Mouse (Mus musculus) forebrain, embryonic 16.5 days (tissue): ENCODE data around the gene Adamts12. TPM values are rescaled to one million over a fixed set of nuclear protein-coding genes. Genes with fewer than 3 reads are reported as not detected.

ENCODE experiments used
- ATAC-seq: fragments of 200-750 bp; cut with Nextera tagmentation; 2 replicates; pipeline ENCODE4 v1.8.0; 2017; ENCODE audit warnings: mild to moderate bottlenecking, moderate library complexity
- H3K27ac ChIP-seq: fragments of 300-500 bp; sonication (generic); 2 replicates; pipeline ENCODE4 v1.5.1; 2014; ENCODE audit warnings: low read length, control low read depth
- H3K27me3 ChIP-seq: fragments of 300-500 bp; sonication (generic); replicated peaks from 2 replicates; pipeline ENCODE4 v1.6.1; 2014; ENCODE audit warnings: low read length; ENCODE audit not compliant: control insufficient read depth, insufficient read depth
- H3K36me3 ChIP-seq: fragments of 300-500 bp; sonication (generic); 2 replicates; pipeline ENCODE4 v1.6.1; 2014; ENCODE audit not compliant: control insufficient read depth, insufficient read depth
- H3K4me1 ChIP-seq: fragments of 300-500 bp; sonication (generic); replicated peaks from 2 replicates; pipeline ENCODE4 v1.6.1; 2014; ENCODE audit warnings: low read length; ENCODE audit not compliant: control insufficient read depth, insufficient read depth
- H3K4me2 ChIP-seq: fragments of 300-500 bp; sonication (generic); 2 replicates; pipeline ENCODE4 v1.6.1; 2014; ENCODE audit warnings: mild to moderate bottlenecking, low read length, control low read depth
- H3K4me3 ChIP-seq: fragments of 300-500 bp; sonication (generic); replicated peaks from 2 replicates; pipeline ENCODE4 v1.5.1; 2014; ENCODE audit warnings: mild to moderate bottlenecking, low read length, control low read depth
- H3K9ac ChIP-seq: fragments of 300-500 bp; sonication (generic); replicated peaks from 2 replicates; pipeline ENCODE4 v1.6.1; 2014; ENCODE audit warnings: low read depth, low read length, control low read depth
- H3K9me3 ChIP-seq: fragments of 300-500 bp; sonication (generic); 2 replicates; pipeline ENCODE4 v1.6.1; 2016; ENCODE audit warnings: low read length; ENCODE audit not compliant: control insufficient read depth
- WGBS: fragments of 180-500 bp; shearing (Covaris S2); extraction: QIAGEN DNeasy Blood & Tissue Kit; methylation state at CpG from one replicate; pipeline ENCODE4 v1.1.7; 2014; 5-methylcytosine and 5-hydroxymethylcytosine counted together
- polyA plus RNA-seq: library from polyadenylated mRNA; unstranded; fragments of >200 nt; fragmentation: Nextera tagmentation; extraction: Ambion mirVana; gene quantifications from 2 replicates; pipeline ENCODE4 v1.2.1, GENCODE M21; 2015

Gene Adamts12
- polyA plus RNA-seq, 1 experiment from 2014 or later: 0.84 TPM

DNA sequence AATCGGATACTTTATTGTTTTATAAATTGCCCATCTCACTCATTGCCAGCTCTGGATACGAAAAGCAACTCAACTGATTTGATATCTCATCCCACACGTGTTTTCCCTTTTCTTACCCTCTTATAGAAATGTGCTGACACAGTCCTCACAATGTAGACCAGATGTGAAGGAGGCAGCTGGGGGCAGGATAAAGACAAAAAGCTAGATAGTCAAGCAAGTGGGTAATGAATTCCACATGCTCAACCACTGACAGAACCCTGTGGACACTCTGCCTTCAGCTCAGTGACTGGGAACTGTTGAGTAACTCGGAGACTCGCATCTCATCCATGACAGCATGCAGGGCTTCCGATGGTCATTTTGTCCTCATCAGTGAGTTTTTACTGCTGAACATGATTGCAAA, 146.4 kb downstream of the Adamts12 start:
- H3K27ac ChIP-seq: no peak overlapping the region
- H3K9ac ChIP-seq: no peak overlapping the region
- 88% methylated on average over 6 of the region's 6 CpGs for WGBS
- ATAC-seq: no peak
- no peak overlapping the region for H3K4me3 ChIP-seq
- no peak overlapping the region for H3K4me2 ChIP-seq
- H3K27me3 ChIP-seq: no peaks in the 10 kb centered on the region
- no peaks in the 10 kb centered on the region for H3K9me3 ChIP-seq
- no peaks in the 10 kb centered on the region for H3K36me3 ChIP-seq
- H3K4me1 ChIP-seq: no peaks in the 10 kb centered on the region

DNA sequence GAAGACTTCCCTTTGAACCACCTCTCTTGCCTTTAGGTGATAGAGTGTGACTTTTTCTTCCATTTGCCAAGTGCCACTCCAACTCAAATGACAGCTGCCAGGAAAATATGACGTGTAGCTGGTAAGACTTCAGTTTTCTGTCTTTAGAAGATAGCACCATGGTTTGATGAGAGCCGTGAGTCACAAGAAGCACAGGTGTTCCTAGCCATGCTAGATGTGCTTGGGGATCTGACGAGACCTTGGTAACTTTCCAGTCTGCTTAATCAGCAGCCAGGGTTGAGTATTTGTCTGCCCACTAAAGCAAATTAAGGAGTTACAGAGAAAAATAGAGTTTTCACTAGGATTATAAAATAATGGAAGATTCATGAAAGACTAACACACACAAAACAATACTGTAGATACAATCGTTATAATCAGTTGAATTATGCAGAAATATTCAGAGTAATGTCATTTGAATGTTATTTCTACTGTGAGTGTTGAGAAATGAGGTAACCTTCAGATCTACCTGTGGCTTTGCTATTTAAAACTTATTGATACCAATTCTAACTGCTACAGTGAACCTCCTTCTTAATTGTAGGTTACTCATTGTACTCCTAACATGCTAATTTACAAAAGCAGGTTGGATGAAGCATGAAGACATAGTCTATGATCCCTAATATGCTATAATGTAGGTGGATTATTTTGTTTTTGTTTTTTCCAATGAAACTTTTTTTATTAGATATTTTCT, 169.5 kb downstream of the Adamts12 start:
- H3K4me1 ChIP-seq: no peaks in the 10 kb centered on the region
- H3K36me3 ChIP-seq: no peaks in the 10 kb centered on the region
- no peaks in the 10 kb centered on the region for H3K27me3 ChIP-seq
- no peak overlapping the region for H3K4me2 ChIP-seq
- no peak overlapping the region for H3K4me3 ChIP-seq
- ATAC-seq: no peak
- H3K27ac ChIP-seq: no peak overlapping the region
- no peaks in the 10 kb centered on the region for H3K9me3 ChIP-seq
- 81% methylated on average over 4 of the region's 4 CpGs for WGBS
- H3K9ac ChIP-seq: no peak overlapping the region

DNA sequence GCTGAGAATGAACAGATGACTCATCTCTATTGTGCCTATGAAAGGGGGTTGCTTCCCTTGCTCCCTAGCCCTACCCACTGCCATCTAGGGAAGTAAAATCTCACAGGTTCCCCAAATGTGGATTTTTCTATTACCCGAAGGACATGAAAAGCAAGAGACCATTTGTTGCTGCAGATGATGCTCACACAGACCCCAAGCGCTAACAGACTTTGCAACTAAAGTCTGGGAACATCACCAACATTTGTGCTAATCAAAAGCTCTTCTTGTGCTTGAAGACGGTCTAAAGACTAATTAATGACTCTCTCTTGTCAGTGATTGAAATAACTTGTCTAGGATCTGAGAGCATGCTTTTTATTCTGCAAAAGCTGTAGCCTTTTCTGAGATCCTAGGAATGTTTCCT, 175.8 kb downstream of the Adamts12 start:
- WGBS: 57% methylated on average over 3 of the region's 3 CpGs

GRCm38 (mm10) chr15:11241288-11241687, 176.7 kb downstream of the Adamts12 start:
- Histone ChIP-seq H3K9me3 (no peaks in the 10 kb centered on the region), H3K4me1 (no peaks in the 10 kb centered on the region), H3K27ac (no peak overlapping the region), H3K4me3 (no peak overlapping the region), H3K9ac (no peak overlapping the region), H3K27me3 (no peaks in the 10 kb centered on the region), H3K36me3 (no peaks in the 10 kb centered on the region), H3K4me2 (no peak overlapping the region)
- WGBS: 77% methylated on average over 2 of the region's 2 CpGs
- ATAC-seq: no peak

More for the DNA sequence above, 175.8 kb downstream of the Adamts12 start:
- Histone ChIP-seq H3K9ac (no peak overlapping the region), H3K4me3 (no peak overlapping the region), H3K4me1 (no peaks in the 10 kb centered on the region), H3K27me3 (no peaks in the 10 kb centered on the region), H3K36me3 (no peaks in the 10 kb centered on the region), H3K4me2 (no peak overlapping the region), H3K27ac (no peak overlapping the region), H3K9me3 (no peaks in the 10 kb centered on the region)
- ATAC-seq: 0 out of 2 replicates have a peak, but pooled peaks have one; percentile 33

DNA sequence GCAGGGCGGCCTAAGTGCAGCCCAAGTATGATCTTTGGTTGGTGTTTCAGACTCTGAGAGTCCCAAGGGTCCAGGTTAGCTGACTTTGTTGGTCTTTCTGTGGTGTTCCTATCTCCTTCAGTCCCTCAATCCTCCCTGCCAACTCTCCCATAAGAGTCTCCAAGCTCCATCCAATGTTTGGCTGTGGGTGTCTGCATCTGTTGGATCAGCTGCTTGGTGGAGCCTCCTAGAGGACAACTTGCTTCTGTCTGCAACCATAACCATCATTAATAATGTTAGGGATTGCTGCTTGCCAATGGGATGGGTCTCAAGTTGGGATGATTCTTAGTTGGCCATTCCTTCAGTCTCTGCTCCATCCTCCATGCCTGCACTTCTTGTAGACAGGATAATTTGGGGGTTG, 181.8 kb downstream of the Adamts12 start:
- Histone ChIP-seq H3K4me1 (no peaks in the 10 kb centered on the region), H3K36me3 (no peaks in the 10 kb centered on the region), H3K4me2 (no peak overlapping the region), H3K27me3 (no peaks in the 10 kb centered on the region), H3K9ac (no peak overlapping the region), H3K27ac (no peak overlapping the region), H3K9me3 (no peaks in the 10 kb centered on the region), H3K4me3 (no peak overlapping the region)
- 71% methylated on average over 1 of the region's 1 CpGs for WGBS
- ATAC-seq: no peak

DNA sequence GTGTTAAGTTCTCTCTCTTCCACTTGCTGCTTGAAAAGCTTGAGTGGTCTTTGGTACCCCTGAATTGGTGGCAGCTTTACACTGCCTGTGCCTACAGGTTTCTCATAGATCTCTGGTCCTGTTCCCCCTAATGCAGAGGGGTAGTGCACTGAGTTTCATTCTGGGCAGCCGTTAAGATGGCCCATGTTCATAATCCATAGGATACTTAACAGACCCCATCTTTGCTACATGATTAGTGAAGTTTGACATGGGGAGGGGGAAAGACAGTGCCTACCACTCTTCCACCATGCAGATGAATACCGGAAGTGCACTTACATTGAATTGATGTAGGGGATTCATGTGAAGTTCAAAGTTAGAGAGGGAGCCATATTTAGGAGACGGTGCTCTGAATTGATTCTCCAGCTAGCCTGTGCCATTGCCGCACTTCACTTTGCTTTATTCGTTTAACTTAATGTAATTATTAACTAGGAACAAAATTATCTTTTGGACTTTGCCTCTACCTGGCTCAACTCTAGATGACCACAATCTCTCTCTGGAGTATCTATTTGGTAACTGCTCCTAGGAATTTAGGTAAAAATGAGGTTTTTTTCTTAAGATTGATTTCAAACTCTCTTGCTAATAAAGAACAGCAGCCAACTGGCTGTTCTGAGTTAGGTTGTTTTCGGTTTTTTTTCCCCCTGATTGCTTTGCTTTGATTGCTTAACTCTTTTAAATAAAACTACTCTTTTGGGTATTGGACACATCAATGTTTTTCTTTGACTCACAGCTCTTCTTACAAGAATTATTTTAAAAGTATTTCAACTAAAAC, 214.9 kb downstream of the Adamts12 start:
- WGBS: 97% methylated on average over 6 of the region's 6 CpGs
- no peaks in the 10 kb centered on the region for H3K9me3 ChIP-seq
- ATAC-seq: no peak
- H3K4me2 ChIP-seq: no peak overlapping the region
- H3K4me1 ChIP-seq: no peaks in the 10 kb centered on the region
- H3K36me3 ChIP-seq: no peaks in the 10 kb centered on the region
- no peak overlapping the region for H3K4me3 ChIP-seq
- no peak overlapping the region for H3K9ac ChIP-seq
- H3K27ac ChIP-seq: no peak overlapping the region
- H3K27me3 ChIP-seq: no peaks in the 10 kb centered on the region

GRCm38 (mm10) chr15:11280689-11281264, 216.2 kb downstream of the Adamts12 start:
- Histone ChIP-seq H3K9me3 (no peaks in the 10 kb centered on the region), H3K36me3 (no peaks in the 10 kb centered on the region), H3K4me1 (no peaks in the 10 kb centered on the region), H3K27me3 (no peaks in the 10 kb centered on the region), H3K4me2 (no peak overlapping the region), H3K27ac (no peak overlapping the region), H3K4me3 (no peak overlapping the region), H3K9ac (no peak overlapping the region)
- ATAC-seq: no peak
- WGBS: 93% methylated on average over 6 of the region's 6 CpGs

DNA sequence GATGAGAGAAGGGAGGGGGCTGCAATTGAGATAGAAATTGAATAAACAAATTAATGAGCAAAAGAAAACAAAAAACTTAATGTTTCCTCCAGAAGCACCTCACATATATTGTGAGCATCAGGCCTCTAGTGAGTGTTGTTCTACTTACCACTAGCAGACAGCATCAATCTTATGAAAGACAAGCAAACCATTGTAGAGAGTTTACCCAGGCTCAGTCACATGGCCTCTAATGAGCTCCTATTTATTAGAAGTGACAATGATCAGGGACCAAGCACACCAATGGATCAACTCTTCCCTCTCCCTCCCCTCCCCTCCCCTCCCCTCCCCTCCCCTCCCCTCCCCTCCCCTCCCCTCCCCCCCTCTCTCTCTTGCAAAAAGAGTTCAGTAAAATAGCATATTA, 218.6 kb downstream of the Adamts12 start:
- H3K4me2 ChIP-seq: no peak overlapping the region
- no peak for ATAC-seq
- H3K27ac ChIP-seq: no peak overlapping the region
- no peaks in the 10 kb centered on the region for H3K27me3 ChIP-seq
- no peak overlapping the region for H3K9ac ChIP-seq
- no peaks in the 10 kb centered on the region for H3K36me3 ChIP-seq
- no peaks in the 10 kb centered on the region for H3K4me1 ChIP-seq
- H3K4me3 ChIP-seq: no peak overlapping the region
- H3K9me3 ChIP-seq: no peaks in the 10 kb centered on the region

GRCm38 (mm10) chr15:11287780-11288179, 223.2 kb downstream of the Adamts12 start:
- H3K4me2 ChIP-seq: no peak overlapping the region
- no peak for ATAC-seq

More at GRCm38 (mm10) chr15:11287780-11288179, 223.2 kb downstream of the Adamts12 start:
- H3K27me3 ChIP-seq: no peaks in the 10 kb centered on the region
- H3K9me3 ChIP-seq: no peaks in the 10 kb centered on the region
- no peak overlapping the region for H3K27ac ChIP-seq
- H3K9ac ChIP-seq: no peak overlapping the region
- WGBS: 90% methylated on average over 3 of the region's 3 CpGs
- no peak overlapping the region for H3K4me3 ChIP-seq
- H3K4me1 ChIP-seq: no peaks in the 10 kb centered on the region
- no peaks in the 10 kb centered on the region for H3K36me3 ChIP-seq
